Mouse (Mus musculus) lung, embryonic 14.5 days (tissue): Measurements from ENCODE around the gene Grin3a. TPM values are rescaled to one million over a fixed set of nuclear protein-coding genes. Genes with fewer than 3 reads are reported as not detected.
A peak's percentile ranks its signal among the peaks of the same experiment; 100 is the strongest.

Experiments used
- ATAC-seq: fragments of 200-750 bp; cut with Nextera tagmentation; 2 replicates; pipeline ENCODE4 v1.8.0; 2017; ENCODE audit warnings: mild to moderate bottlenecking, moderate TSS enrichment, moderate library complexity; ENCODE audit not compliant: insufficient read depth
- DNase-seq: peaks from one replicate; pipeline ENCODE4 v3.0.0-alpha.2; 2015
- H3K27ac ChIP-seq: fragments of 300-500 bp; sonication (generic); 2 replicates; pipeline ENCODE4 v1.5.1; 2014; ENCODE audit warnings: low read depth, mild to moderate bottlenecking, moderate library complexity
- H3K27me3 ChIP-seq: fragments of 300-500 bp; sonication (generic); 2 replicates; pipeline ENCODE4 v1.6.1; 2014; ENCODE audit warnings: low read length, control low read depth; ENCODE audit not compliant: insufficient read depth
- H3K36me3 ChIP-seq: fragments of 300-500 bp; sonication (generic); 2 replicates; pipeline ENCODE4 v1.6.1; 2014; ENCODE audit warnings: control low read depth; ENCODE audit not compliant: insufficient read depth
- H3K4me1 ChIP-seq: fragments of 300-500 bp; sonication (generic); 2 replicates; pipeline ENCODE4 v1.6.1; 2014; ENCODE audit warnings: antibody characterized with exemption, control low read depth; ENCODE audit not compliant: insufficient read depth
- H3K4me2 ChIP-seq: fragments of 300-500 bp; sonication (generic); 2 replicates; pipeline ENCODE4 v1.6.1; 2014; ENCODE audit warnings: mild to moderate bottlenecking
- H3K4me3 ChIP-seq: fragments of 300-500 bp; sonication (generic); 2 replicates; pipeline ENCODE4 v1.5.1; 2014; ENCODE audit warnings: low read depth, low read length
- H3K9ac ChIP-seq: fragments of 300-500 bp; sonication (generic); 2 replicates; pipeline ENCODE4 v1.6.1; 2014
- H3K9me3 ChIP-seq: fragments of 300-500 bp; sonication (generic); 2 replicates; pipeline ENCODE4 v1.6.1; 2016; ENCODE audit warnings: low read depth, low read length, control low read depth
- CTCF ChIP-seq: IDR thresholded peaks from 2 replicates; pipeline ENCODE4 v1.5.1; 2016; ENCODE audit warnings: antibody characterized with exemption, low read depth
- WGBS: fragments of 180-500 bp; shearing (Covaris S2); extraction: QIAGEN DNeasy Blood & Tissue Kit; methylation state at CpG from one replicate; pipeline ENCODE4 v1.1.7; 2014; 5-methylcytosine and 5-hydroxymethylcytosine counted together
- polyA plus RNA-seq: library from polyadenylated mRNA; unstranded; fragments of >200 nt; fragmentation: Nextera tagmentation; extraction: Ambion mirVana; gene quantifications from 2 replicates; pipeline ENCODE4 v1.2.1, GENCODE M21; 2014

Grin3a gene
- polyA plus RNA-seq, 1 experiment from 2014 or later: 0.45 TPM

GRCm38 (mm10) chr4:49832035-49832434 is 13.5 kb downstream of the Grin3a start:
- H3K36me3 ChIP-seq: no peaks in the 10 kb centered on the region
- H3K9me3 ChIP-seq: no peaks in the 10 kb centered on the region
- H3K27me3 ChIP-seq: no peaks in the 10 kb centered on the region
- no peak for ATAC-seq
- no peak for DNase-seq
- no peak overlapping the region for H3K4me3 ChIP-seq
- H3K9ac ChIP-seq: no peak overlapping the region
- no peak overlapping the region for H3K27ac ChIP-seq
- no peaks in the 10 kb centered on the region for H3K4me1 ChIP-seq
- TF ChIP-seq CTCF: no peak
- no peak overlapping the region for H3K4me2 ChIP-seq

GRCm38 (mm10) chr4:49813852-49814251 is 31.7 kb downstream of the Grin3a start:
- 82% methylated on average over 3 of the region's 3 CpGs for WGBS
- Histone ChIP-seq H3K9ac (no peak overlapping the region), H3K9me3 (no peaks in the 10 kb centered on the region), H3K4me1 (no peaks in the 10 kb centered on the region), H3K4me2 (no peak overlapping the region), H3K27ac (no peak overlapping the region), H3K36me3 (no peaks in the 10 kb centered on the region), H3K4me3 (no peak overlapping the region), H3K27me3 (no peaks in the 10 kb centered on the region)
- ATAC-seq (no peak), DNase-seq (no peak)
- no peak for TF ChIP-seq CTCF

GRCm38 (mm10) chr4:49806791-49807190 is 38.8 kb downstream of the Grin3a start:
- H3K4me2 ChIP-seq: no peak overlapping the region
- H3K27ac ChIP-seq: no peak overlapping the region
- no peak for TF ChIP-seq CTCF
- no peaks in the 10 kb centered on the region for H3K36me3 ChIP-seq
- no peak for DNase-seq
- H3K9ac ChIP-seq: no peak overlapping the region
- H3K4me3 ChIP-seq: no peak overlapping the region
- H3K9me3 ChIP-seq: no peaks in the 10 kb centered on the region
- no peaks in the 10 kb centered on the region for H3K4me1 ChIP-seq
- no peak for ATAC-seq
- H3K27me3 ChIP-seq: no peaks in the 10 kb centered on the region

- no peak overlapping the region for H3K27ac ChIP-seq
- DNase-seq (no peak), ATAC-seq (no peak)
- no peaks in the 10 kb centered on the region for H3K4me1 ChIP-seq
- no peaks in the 10 kb centered on the region; the same call in 1 of the 2 replicates for H3K9me3 ChIP-seq
- no peak overlapping the region for H3K4me2 ChIP-seq
- no peaks in the 10 kb centered on the region for H3K36me3 ChIP-seq
- H3K27me3 ChIP-seq: no peaks in the 10 kb centered on the region
- no peak for TF ChIP-seq CTCF
- H3K9ac ChIP-seq: no peak overlapping the region
- H3K4me3 ChIP-seq: no peak overlapping the region
- 79% methylated on average over 2 of the region's 2 CpGs for WGBS
Observed at GRCm38 (mm10) chr4:49799338-49799737, 46.2 kb downstream of the Grin3a start.

GRCm38 (mm10) chr4:49788971-49789370 is 56.6 kb downstream of the Grin3a start:
- H3K4me1 ChIP-seq: no peaks in the 10 kb centered on the region
- no peak overlapping the region for H3K4me2 ChIP-seq
- TF ChIP-seq CTCF: no peak
- ATAC-seq (peak; percentile 60; the same call in 1 of the 2 replicates), DNase-seq (peak; percentile 60)
- H3K27me3 ChIP-seq: no peaks in the 10 kb centered on the region
- no peaks in the 10 kb centered on the region for H3K9me3 ChIP-seq
- no peak overlapping the region for H3K9ac ChIP-seq
- H3K36me3 ChIP-seq: no peaks in the 10 kb centered on the region
- H3K4me3 ChIP-seq: no peak overlapping the region
- no peak overlapping the region for H3K27ac ChIP-seq
- 30% methylated on average over 2 of the region's 2 CpGs for WGBS

- H3K9me3 ChIP-seq: no peaks in the 10 kb centered on the region
- H3K4me2 ChIP-seq: no peak overlapping the region
- no peak for ATAC-seq
- WGBS: 83% methylated on average over 5 of the region's 5 CpGs
- H3K27ac ChIP-seq: no peak overlapping the region
- H3K4me1 ChIP-seq: no peaks in the 10 kb centered on the region
- H3K9ac ChIP-seq: no peak overlapping the region
- H3K27me3 ChIP-seq: no peaks in the 10 kb centered on the region
- no peak for DNase-seq
- no peaks in the 10 kb centered on the region for H3K36me3 ChIP-seq
- no peak for TF ChIP-seq CTCF
- no peak overlapping the region for H3K4me3 ChIP-seq
Observed at GRCm38 (mm10) chr4:49742847-49743246, 102.7 kb downstream of the Grin3a start.

- H3K27me3 ChIP-seq: no peaks in the 10 kb centered on the region
- 93% methylated on average over 2 of the region's 2 CpGs for WGBS
- H3K4me1 ChIP-seq: no peaks in the 10 kb centered on the region
- no peaks in the 10 kb centered on the region for H3K36me3 ChIP-seq
- H3K4me2 ChIP-seq: no peak overlapping the region
- ATAC-seq (no peak), DNase-seq (no peak)
- H3K9ac ChIP-seq: no peak overlapping the region
- H3K4me3 ChIP-seq: no peak overlapping the region
- no peaks in the 10 kb centered on the region for H3K9me3 ChIP-seq
- no peak for TF ChIP-seq CTCF
- H3K27ac ChIP-seq: no peak overlapping the region
Observed at GRCm38 (mm10) chr4:49741942-49742341, 103.6 kb downstream of the Grin3a start.
